Mouse (Mus musculus): Measurements from ENCODE around the gene Ncoa5. TPM values are rescaled to one million over a fixed set of nuclear protein-coding genes. Genes with fewer than 3 reads are reported as not detected.

Gene Ncoa5
- polyA plus RNA-seq, 1 experiment: 31.3 TPM

GRCm38 (mm10) chr2:164957548-164958315 lies 76.9 kb downstream of the Ncoa5 start:
- 66% methylated on average over 9 of the region's 9 CpGs for WGBS
- Histone ChIP-seq H3K4me3 (ENCODE audit: insufficient read depth, low read depth, low read length) (no peak overlapping the region), H3K36me3 (ENCODE audit: control insufficient read depth, insufficient read depth, low read length) (no peaks in the 10 kb centered on the region), H3K27me3 (replicated peaks; ENCODE audit: control insufficient read depth, insufficient read depth, low read length) (no peaks in the 10 kb centered on the region), H3K27ac (ENCODE audit: insufficient read depth, low read depth, low read length) (no peak overlapping the region), H3K4me1 (ENCODE audit: control insufficient read depth, insufficient read depth, low read length) (no peaks in the 10 kb centered on the region; the same call in 1 of the 2 replicates)
- TF ChIP-seq CTCF (conservative IDR thresholded peaks at IDR 0.05; ENCODE audit: insufficient read depth, insufficient read length, low read depth, low read length): no peak
- TF ChIP-seq POLR2A (IDR thresholded peaks at IDR 0.05; ENCODE audit: low read depth, low read length): no peak
- no peak for DNase-seq

DNA sequence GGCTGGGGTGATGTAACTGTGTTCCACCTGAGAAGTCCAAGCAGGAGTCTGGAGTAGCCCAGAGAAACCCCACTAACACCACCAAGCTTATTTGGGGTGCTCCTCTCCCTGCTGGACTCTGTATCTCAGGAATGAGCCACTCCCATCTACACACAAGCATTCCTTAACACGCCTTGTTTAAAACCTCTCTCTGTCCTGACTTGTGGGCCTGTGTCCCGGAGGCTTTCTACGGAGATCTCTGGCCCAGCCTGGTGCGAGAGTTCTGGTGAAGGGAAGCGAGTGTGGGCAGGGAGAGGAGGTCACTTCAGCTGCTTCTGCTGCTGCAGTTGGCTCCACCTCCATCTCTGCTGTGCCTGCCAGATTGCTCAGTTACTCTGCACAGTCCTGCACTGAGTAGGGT lies 78.5 kb downstream of the Ncoa5 start:
- 66% methylated on average over 5 of the region's 5 CpGs for WGBS

GRCm38 (mm10) chr2:164955725-164956124 lies 78.9 kb downstream of the Ncoa5 start:
- no peak for DNase-seq
- Histone ChIP-seq H3K36me3 (ENCODE audit: control insufficient read depth, insufficient read depth, low read length) (no peaks in the 10 kb centered on the region), H3K4me1 (ENCODE audit: control insufficient read depth, insufficient read depth, low read length) (no peaks in the 10 kb centered on the region; the same call in 1 of the 2 replicates), H3K27me3 (replicated peaks; ENCODE audit: control insufficient read depth, insufficient read depth, low read length) (no peaks in the 10 kb centered on the region), H3K4me3 (ENCODE audit: insufficient read depth, low read depth, low read length) (no peak overlapping the region), H3K27ac (ENCODE audit: insufficient read depth, low read depth, low read length) (no peak overlapping the region)
- TF ChIP-seq POLR2A (IDR thresholded peaks at IDR 0.05; ENCODE audit: low read depth, low read length) (no peak), CTCF (conservative IDR thresholded peaks at IDR 0.05; ENCODE audit: insufficient read depth, insufficient read length, low read depth, low read length) (no peak)
- 78% methylated on average over 4 of the region's 4 CpGs for WGBS

More for the DNA sequence above, 78.5 kb downstream of the Ncoa5 start:
- DNase-seq: no peak
- H3K4me1 ChIP-seq (ENCODE audit: control insufficient read depth, insufficient read depth, low read length): no peaks in the 10 kb centered on the region; the same call in 1 of the 2 replicates
- no peak overlapping the region for H3K4me3 ChIP-seq (ENCODE audit: insufficient read depth, low read depth, low read length)
- no peaks in the 10 kb centered on the region for H3K36me3 ChIP-seq (ENCODE audit: control insufficient read depth, insufficient read depth, low read length)
- TF ChIP-seq CTCF (conservative IDR thresholded peaks at IDR 0.05; ENCODE audit: insufficient read depth, insufficient read length, low read depth, low read length) (no peak), POLR2A (IDR thresholded peaks at IDR 0.05; ENCODE audit: low read depth, low read length) (no peak)
- H3K27me3 ChIP-seq (replicated peaks; ENCODE audit: control insufficient read depth, insufficient read depth, low read length): no peaks in the 10 kb centered on the region
- H3K27ac ChIP-seq (ENCODE audit: insufficient read depth, low read depth, low read length): no peak overlapping the region

- no peak overlapping the region for H3K4me3 ChIP-seq (ENCODE audit: insufficient read depth, low read depth, low read length)
- H3K27me3 ChIP-seq (replicated peaks; ENCODE audit: control insufficient read depth, insufficient read depth, low read length): peaks cover 1% of the 10 kb centered on the region; the same call in 1 of the 2 replicates
- no peak overlapping the region for H3K27ac ChIP-seq (ENCODE audit: insufficient read depth, low read depth, low read length)
- H3K4me1 ChIP-seq (ENCODE audit: control insufficient read depth, insufficient read depth, low read length): no peaks in the 10 kb centered on the region
- H3K36me3 ChIP-seq (ENCODE audit: control insufficient read depth, insufficient read depth, low read length): no peaks in the 10 kb centered on the region
- DNase-seq: peak; percentile 70
- WGBS: under 1% methylated on average over 21 of the region's 21 CpGs
- peak; percentile 84 for TF ChIP-seq CTCF (conservative IDR thresholded peaks at IDR 0.05; ENCODE audit: insufficient read depth, insufficient read length, low read depth, low read length)
- no peak for TF ChIP-seq POLR2A (IDR thresholded peaks at IDR 0.05; ENCODE audit: low read depth, low read length)
These were observed 81.4 kb downstream of the Ncoa5 start for GRCm38 (mm10) chr2:164953224-164953623.

- WGBS: 30% methylated on average over 13 of the region's 13 CpGs
- peaks cover 1% of the 10 kb centered on the region; the same call in 1 of the 2 replicates for H3K27me3 ChIP-seq (replicated peaks; ENCODE audit: control insufficient read depth, insufficient read depth, low read length)
- DNase-seq: no peak
- no peak overlapping the region for H3K4me3 ChIP-seq (ENCODE audit: insufficient read depth, low read depth, low read length)
- TF ChIP-seq POLR2A (IDR thresholded peaks at IDR 0.05; ENCODE audit: low read depth, low read length) (no peak), CTCF (conservative IDR thresholded peaks at IDR 0.05; ENCODE audit: insufficient read depth, insufficient read length, low read depth, low read length) (0 out of 2 replicates have a peak, but pooled peaks have one; percentile 23)
- no peaks in the 10 kb centered on the region for H3K4me1 ChIP-seq (ENCODE audit: control insufficient read depth, insufficient read depth, low read length)
- H3K27ac ChIP-seq (ENCODE audit: insufficient read depth, low read depth, low read length): no peak overlapping the region
- no peaks in the 10 kb centered on the region for H3K36me3 ChIP-seq (ENCODE audit: control insufficient read depth, insufficient read depth, low read length)
These were observed 82.2 kb downstream of the Ncoa5 start for GRCm38 (mm10) chr2:164952448-164952847.

GRCm38 (mm10) chr2:164951745-164952144 lies 82.9 kb downstream of the Ncoa5 start:
- no peak for DNase-seq
- H3K4me1 ChIP-seq (ENCODE audit: control insufficient read depth, insufficient read depth, low read length): no peaks in the 10 kb centered on the region
- TF ChIP-seq CTCF (conservative IDR thresholded peaks at IDR 0.05; ENCODE audit: insufficient read depth, insufficient read length, low read depth, low read length) (peak; percentile 26; the same call in 1 of the 2 replicates), POLR2A (IDR thresholded peaks at IDR 0.05; ENCODE audit: low read depth, low read length) (no peak)
- H3K4me3 ChIP-seq (ENCODE audit: insufficient read depth, low read depth, low read length): no peak overlapping the region
- 84% methylated on average over 4 of the region's 4 CpGs for WGBS
- no peaks in the 10 kb centered on the region for H3K36me3 ChIP-seq (ENCODE audit: control insufficient read depth, insufficient read depth, low read length)
- H3K27ac ChIP-seq (ENCODE audit: insufficient read depth, low read depth, low read length): no peak overlapping the region
- H3K27me3 ChIP-seq (replicated peaks; ENCODE audit: control insufficient read depth, insufficient read depth, low read length): peaks cover 1% of the 10 kb centered on the region; the same call in 1 of the 2 replicates

DNA sequence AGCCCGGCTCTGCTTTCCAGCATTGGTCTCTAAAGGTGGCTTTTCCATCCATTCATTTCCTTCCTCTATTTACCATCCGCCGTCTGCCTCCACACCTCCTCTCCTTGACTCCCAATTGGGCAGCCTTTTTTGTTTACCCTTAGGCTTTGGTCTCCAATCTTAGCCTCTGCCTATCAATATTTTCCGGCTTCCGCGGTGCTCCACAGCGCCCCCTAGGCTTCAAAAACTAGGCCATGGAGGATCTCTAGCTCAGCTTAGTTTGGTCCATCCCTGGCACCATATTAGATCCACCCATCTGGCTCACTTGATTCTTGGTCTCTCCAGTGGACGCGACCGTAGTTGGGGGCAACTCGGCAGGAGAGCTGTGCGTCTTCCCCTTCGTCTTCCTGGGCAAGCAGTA lies 84.2 kb downstream of the Ncoa5 start:
- Histone ChIP-seq H3K27me3 (replicated peaks; ENCODE audit: control insufficient read depth, insufficient read depth, low read length) (peaks cover 1% of the 10 kb centered on the region; the same call in 1 of the 2 replicates), H3K4me1 (ENCODE audit: control insufficient read depth, insufficient read depth, low read length) (no peaks in the 10 kb centered on the region), H3K4me3 (ENCODE audit: insufficient read depth, low read depth, low read length) (no peak overlapping the region), H3K36me3 (ENCODE audit: control insufficient read depth, insufficient read depth, low read length) (no peaks in the 10 kb centered on the region), H3K27ac (ENCODE audit: insufficient read depth, low read depth, low read length) (no peak overlapping the region)
- WGBS: 28% methylated on average over 13 of the region's 13 CpGs
- no peak for TF ChIP-seq POLR2A (IDR thresholded peaks at IDR 0.05; ENCODE audit: low read depth, low read length)
- TF ChIP-seq CTCF (conservative IDR thresholded peaks at IDR 0.05; ENCODE audit: insufficient read depth, insufficient read length, low read depth, low read length): peak; percentile 47
- no peak for DNase-seq

Other genes starting within 250 kb of the Ncoa5 start
- 23.2 and 32.9 TPM in 2 replicates for gene Snx21, start 249.0 kb downstream of the Ncoa5 start, polyA plus RNA-seq (2012; rRNA removed)
- gene Acot8, start 230.0 kb downstream of the Ncoa5 start, polyA plus RNA-seq (2012; rRNA removed): 68.4 and 75.7 TPM in 2 replicates
- gene Zswim3, start 229.8 kb downstream of the Ncoa5 start, polyA plus RNA-seq (2012; rRNA removed): 2.2 and 2.7 TPM in 2 replicates
- 11.7 and 11.8 TPM in 2 replicates for gene Zswim1, start 212.2 kb downstream of the Ncoa5 start, polyA plus RNA-seq (2012; rRNA removed)
- 0.20 TPM in 1 of 2 replicates, not detected in the other for gene Spata25, start 206.3 kb downstream of the Ncoa5 start, polyA plus RNA-seq (2012; rRNA removed)
- gene Ctsa, start 202.0 kb downstream of the Ncoa5 start, polyA plus RNA-seq (2012; rRNA removed): 504 and 687 TPM in 2 replicates
- 3.7 and 4.7 TPM in 2 replicates for gene Neurl2, start 201.4 kb downstream of the Ncoa5 start, polyA plus RNA-seq (2012; rRNA removed)
- 39.6 and 41.5 TPM in 2 replicates for gene Pltp, start 177.2 kb downstream of the Ncoa5 start, polyA plus RNA-seq (2012; rRNA removed)
- 37.2 and 43.1 TPM in 2 replicates for gene Pcif1, start 155.6 kb downstream of the Ncoa5 start, polyA plus RNA-seq (2012; rRNA removed)
- gene Zfp335, start 123.1 kb downstream of the Ncoa5 start, polyA plus RNA-seq (2012; rRNA removed): 20.4 and 25.7 TPM in 2 replicates
- gene Mmp9, start 94.1 kb downstream of the Ncoa5 start, polyA plus RNA-seq (2012; rRNA removed): 1.7 and 1.8 TPM in 2 replicates
- gene Slc12a5, start 74.1 kb downstream of the Ncoa5 start, polyA plus RNA-seq (2012; rRNA removed): 1.5 and 2.2 TPM in 2 replicates
- 6.1 and 11.2 TPM in 2 replicates for gene Cd40, start 20.8 kb upstream of the Ncoa5 start, polyA plus RNA-seq (2012; rRNA removed)
- gene 1700025C18Rik, start 55.9 kb upstream of the Ncoa5 start, polyA plus RNA-seq (2012; rRNA removed): not detected in 2 replicates
- 0.05 and 0.19 TPM in 2 replicates for gene Cdh22, start 200.0 kb upstream of the Ncoa5 start, polyA plus RNA-seq (2012; rRNA removed)